Mouse (Mus musculus) erythroblast, embryonic 14.5 days (primary cell): ENCODE measurements around the gene Hs3st3b1. TPM values are rescaled to one million over a fixed set of nuclear protein-coding genes. Genes with fewer than 3 reads are reported as not detected.

Source experiments
- H3K27me3 ChIP-seq: 2 replicates; pipeline ENCODE4 v1.6.1; 2012; ENCODE audit warnings: inconsistent platforms; ENCODE audit not compliant: control insufficient read depth
- H3K36me3 ChIP-seq: 2 replicates; pipeline ENCODE4 v1.6.1; 2012; ENCODE audit warnings: mild to moderate bottlenecking, inconsistent platforms; ENCODE audit not compliant: control insufficient read depth
- H3K4me1 ChIP-seq: 2 replicates; pipeline ENCODE4 v1.6.1; 2012; ENCODE audit warnings: inconsistent platforms; ENCODE audit not compliant: control insufficient read depth
- H3K4me3 ChIP-seq: replicated peaks from 2 replicates; pipeline ENCODE3; 2012; ENCODE audit warnings: moderate library complexity, mild to moderate bottlenecking, inconsistent platforms
- H3K9me3 ChIP-seq: 2 replicates; pipeline ENCODE4 v1.6.1; 2012; ENCODE audit warnings: low read length, inconsistent platforms, mixed read lengths; ENCODE audit not compliant: control insufficient read depth
- GATA1 ChIP-seq: IDR thresholded peaks from 2 replicates; pipeline ENCODE4 v1.6.1; 2012; ENCODE audit warnings: low read length, inconsistent platforms, mixed read lengths
- TAL1 ChIP-seq: IDR thresholded peaks from 3 replicates; pipeline ENCODE4 v1.6.1; 2012; ENCODE audit warnings: low read length, inconsistent platforms, mixed read lengths
- polyA plus RNA-seq: library from polyadenylated mRNA; stranded (reverse); fragments of >175 nt; gene quantifications from 2 replicates; pipeline ENCODE4 v1.2.3, GENCODE M21; 2012

The Hs3st3b1 gene
- polyA plus RNA-seq, 1 experiment, result 0.01 TPM

GRCm38 (mm10) chr11:63851041-63851730 is 70.9 kb downstream of the Hs3st3b1 start:
- Histone ChIP-seq H3K9me3 (no peaks in the 10 kb centered on the region), H3K27me3 (no peaks in the 10 kb centered on the region), H3K4me3 (no peak overlapping the region), H3K36me3 (no peaks in the 10 kb centered on the region), H3K4me1 (no peaks in the 10 kb centered on the region)
- TF ChIP-seq GATA1 (no peak), TAL1 (no peak)

DNA sequence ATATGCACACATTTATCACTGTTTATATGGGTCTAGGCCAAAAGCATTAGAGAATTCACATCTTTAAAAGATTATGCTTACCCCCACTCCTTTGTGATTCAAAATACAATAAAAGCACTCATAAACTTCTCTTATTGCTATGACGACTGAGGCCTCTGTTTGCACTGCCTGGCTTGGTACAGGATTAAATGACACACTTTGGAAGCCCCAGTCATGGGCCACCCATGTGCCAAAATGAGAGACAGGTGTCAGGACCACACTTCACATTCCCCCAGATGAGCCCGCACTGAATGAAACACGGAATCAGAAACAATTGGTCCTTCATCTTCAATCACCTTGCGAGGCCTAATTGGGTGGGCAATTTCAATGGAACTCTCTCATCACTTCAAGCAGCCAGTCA is 71.8 kb downstream of the Hs3st3b1 start:
- H3K4me1 ChIP-seq, result no peaks in the 10 kb centered on the region
- no peaks in the 10 kb centered on the region for H3K27me3 ChIP-seq
- no peak overlapping the region for H3K4me3 ChIP-seq
- no peaks in the 10 kb centered on the region for H3K36me3 ChIP-seq
- H3K9me3 ChIP-seq, result no peaks in the 10 kb centered on the region
- TF ChIP-seq GATA1, result no peak
- TF ChIP-seq TAL1, result no peak

- Histone ChIP-seq H3K36me3 (no peaks in the 10 kb centered on the region), H3K9me3 (no peaks in the 10 kb centered on the region), H3K4me1 (no peaks in the 10 kb centered on the region), H3K4me3 (no peak overlapping the region), H3K27me3 (no peaks in the 10 kb centered on the region)
- TF ChIP-seq GATA1, result no peak
- TF ChIP-seq TAL1, result no peak
Measured at GRCm38 (mm10) chr11:63845379-63845778, 76.7 kb downstream of the Hs3st3b1 start.

DNA sequence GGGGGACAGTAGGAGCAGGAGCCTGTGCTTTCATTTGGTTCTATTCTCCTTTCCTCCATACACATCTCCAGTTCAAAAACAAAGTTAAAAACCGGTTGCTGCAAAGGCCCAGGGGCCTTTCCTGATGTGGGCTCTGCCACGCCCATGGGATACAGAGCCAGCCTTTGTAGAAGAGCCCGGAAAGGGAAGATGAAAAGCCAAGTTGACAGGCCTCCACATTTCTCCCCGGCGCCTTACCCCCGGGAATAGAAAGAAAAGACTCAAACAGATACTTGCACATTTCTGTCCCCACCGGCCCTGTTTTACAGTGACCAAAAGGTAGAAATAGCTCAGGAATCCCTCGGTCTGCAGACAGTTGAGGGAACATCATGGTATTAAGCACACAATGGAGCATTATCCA is 77.4 kb downstream of the Hs3st3b1 start:
- H3K4me3 ChIP-seq, result no peak overlapping the region
- TF ChIP-seq GATA1 (no peak), TAL1 (no peak)
- H3K36me3 ChIP-seq, result no peaks in the 10 kb centered on the region
- H3K27me3 ChIP-seq, result no peaks in the 10 kb centered on the region
- no peaks in the 10 kb centered on the region for H3K4me1 ChIP-seq
- H3K9me3 ChIP-seq, result no peaks in the 10 kb centered on the region

GRCm38 (mm10) chr11:63837526-63837925 is 84.6 kb downstream of the Hs3st3b1 start:
- Histone ChIP-seq H3K36me3 (no peaks in the 10 kb centered on the region), H3K9me3 (no peaks in the 10 kb centered on the region), H3K27me3 (no peaks in the 10 kb centered on the region), H3K4me3 (no peak overlapping the region), H3K4me1 (no peaks in the 10 kb centered on the region)
- TF ChIP-seq GATA1 (no peak), TAL1 (no peak)

Other genes with a start within 250 kb of the Hs3st3b1 start
- gene Cox10, start 157.2 kb upstream of the Hs3st3b1 start, polyA plus RNA-seq, result 0.88 and 0.96 TPM in 2 replicates